In genomic region chr5:122048252-122048651, GRCm38 (mm10) we compare ENCODE assay signal across 9 mouse cellular contexts. TPM values are rescaled to one million over a fixed set of nuclear protein-coding genes. Genes with fewer than 3 reads are reported as not detected.
DNase-seq lines count a peak whose midpoint lies in the region; ATAC-seq and TF ChIP-seq lines count a peak whose summit lies in the region.
"Had no signal": no experiment of that assay in that cellular context is flagged by ENCODE, and none has a peak within 500 bp of the region (broad histone marks: within the 10 kb centered on the region; RNA-seq: fewer than 3 reads in every experiment).

No protein-coding gene starts in this region.

- WGBS in heart, embryonic 13.5 days = 6% methylated on average over 20 of the region's 20 CpGs
- 23% methylated on average over 20 of the region's 20 CpGs for WGBS in heart, adult 2 months
- 2% methylated on average over 20 of the region's 20 CpGs for WGBS in hindbrain, embryonic 12.5 days
- under 1% methylated on average over 20 of the region's 20 CpGs for WGBS in midbrain, embryonic 13.5 days

- H3K79me2 ChIP-seq in heart, adult 2 months (replicated peaks; ENCODE audit: control insufficient read depth, insufficient read depth, low read length) = no peaks in the 10 kb centered on the region

- TF ChIP-seq EP300 in heart, adult 2 months (IDR thresholded peaks at IDR 0.05; ENCODE audit: insufficient read depth, low read depth, low read length) = no peak

- no peak overlapping the region for H3K27ac ChIP-seq in heart, embryonic 13.5 days (replicated peaks)
- H3K27ac ChIP-seq in heart, adult 2 months = no peak overlapping the region
- peak overlapping the region; percentile 80 for H3K27ac ChIP-seq in cortical plate, adult 2 months (ENCODE audit: insufficient read depth, low read length)
- peak overlapping the region; percentile 99 for H3K27ac ChIP-seq in hindbrain, embryonic 12.5 days
- peak overlapping the region; percentile 96 for H3K27ac ChIP-seq in midbrain, embryonic 13.5 days

- ATAC-seq in heart, embryonic 13.5 days (ENCODE audit: extremely low read depth, insufficient number of reproducible peaks, low FRiP score, low TSS enrichment) = no peak
- ATAC-seq in hindbrain, embryonic 12.5 days (ENCODE audit: low FRiP score) = peak; percentile 21; the same call in 1 of the 2 replicates
- peak; percentile 31 for ATAC-seq in midbrain, embryonic 13.5 days
- no peak for ATAC-seq in megakaryocyte progenitor cell, adult 5-6 weeks (replicated peaks; ENCODE audit: poor library complexity)

- no peak for DNase-seq in heart, adult 2 months
- no peak for DNase-seq in frontal cortex, adult 2 months (ENCODE audit: extremely low spot score in 1 of 2, low spot score in 1 of 2)
- DNase-seq in right cerebral cortex, postnatal 25 days = no peak
- DNase-seq: adrenal gland, postnatal 25 days had no signal

- peak overlapping the region; percentile 91 for H3K9ac ChIP-seq in heart, embryonic 13.5 days
- H3K9ac ChIP-seq in heart, adult 2 months (ENCODE audit: low read depth, low read length) = no peak overlapping the region
- peak overlapping the region; percentile 84 for H3K9ac ChIP-seq in hindbrain, embryonic 12.5 days
- peak overlapping the region; percentile 90 for H3K9ac ChIP-seq in midbrain, embryonic 13.5 days (replicated peaks)

- H3K36me3 ChIP-seq in heart, embryonic 13.5 days = no peaks in the 10 kb centered on the region
- H3K36me3 ChIP-seq in heart, adult 2 months (ENCODE audit: control insufficient read depth, insufficient read depth, low read length) = no peaks in the 10 kb centered on the region
- no peaks in the 10 kb centered on the region for H3K36me3 ChIP-seq in hindbrain, embryonic 12.5 days
- H3K36me3 ChIP-seq in midbrain, embryonic 13.5 days = no peaks in the 10 kb centered on the region

- H3K9me3 ChIP-seq in heart, embryonic 13.5 days = no peaks in the 10 kb centered on the region
- H3K9me3 ChIP-seq in hindbrain, embryonic 12.5 days (replicated peaks) = no peaks in the 10 kb centered on the region
- H3K9me3 ChIP-seq in midbrain, embryonic 13.5 days = no peaks in the 10 kb centered on the region

- peaks cover 72% of the 10 kb centered on the region for H3K27me3 ChIP-seq in heart, embryonic 13.5 days (replicated peaks)
- H3K27me3 ChIP-seq in heart, adult 2 months (ENCODE audit: control insufficient read depth, insufficient read depth, low read length) = peaks cover 3% of the 10 kb centered on the region
- peaks cover 10% of the 10 kb centered on the region; the same call in 1 of the 2 replicates for H3K27me3 ChIP-seq in hindbrain, embryonic 12.5 days
- H3K27me3 ChIP-seq in midbrain, embryonic 13.5 days = no peaks in the 10 kb centered on the region

- TF ChIP-seq POLR2A in heart, adult 2 months (IDR thresholded peaks at IDR 0.05; ENCODE audit: insufficient read depth, low read depth, low read length) = no peak
- no peak for TF ChIP-seq POLR2A in cortical plate, adult 2 months (IDR thresholded peaks at IDR 0.05; ENCODE audit: extremely low read depth, insufficient read depth, low read length)

- H3K4me3 ChIP-seq in heart, embryonic 13.5 days = peak overlapping the region; percentile 87
- H3K4me3 ChIP-seq in heart, adult 2 months = no peak overlapping the region
- H3K4me3 ChIP-seq in cortical plate, adult 2 months (ENCODE audit: insufficient read depth, low read length) = peak overlapping the region; percentile 61
- H3K4me3 ChIP-seq in hindbrain, embryonic 12.5 days = peak overlapping the region; percentile 84
- H3K4me3 ChIP-seq in midbrain, embryonic 13.5 days (replicated peaks) = peak overlapping the region; percentile 78

- no peak for TF ChIP-seq CTCF in heart, adult 2 months (IDR thresholded peaks at IDR 0.05)
- TF ChIP-seq CTCF in cortical plate, adult 2 months (IDR thresholded peaks at IDR 0.05; ENCODE audit: extremely low read depth, insufficient read depth, low read length) = no peak

- intact Hi-C loops in heart, adult 2 months (cut with DNase I) = loop anchor here (5.0 kb wide), 1 partner anchor 46 kb away; no protein-coding TSS in a partner anchor

- peaks cover 38% of the 10 kb centered on the region for H3K4me1 ChIP-seq in heart, embryonic 13.5 days
- H3K4me1 ChIP-seq in heart, adult 2 months (ENCODE audit: control insufficient read depth, insufficient read depth, low read length) = peaks cover 3% of the 10 kb centered on the region
- H3K4me1 ChIP-seq in cortical plate, adult 2 months (ENCODE audit: control insufficient read depth, insufficient read depth, low read length) = peaks cover 6% of the 10 kb centered on the region
- peaks cover 51% of the 10 kb centered on the region for H3K4me1 ChIP-seq in hindbrain, embryonic 12.5 days
- H3K4me1 ChIP-seq in midbrain, embryonic 13.5 days (replicated peaks) = peaks cover 65% of the 10 kb centered on the region

- peak overlapping the region; percentile 90 for H3K4me2 ChIP-seq in heart, embryonic 13.5 days
- peak overlapping the region; percentile 82 for H3K4me2 ChIP-seq in hindbrain, embryonic 12.5 days (replicated peaks)
- H3K4me2 ChIP-seq in midbrain, embryonic 13.5 days (replicated peaks) = peak overlapping the region; percentile 78

RNA-seq across cellular contexts. Expression of gene Cux2, which starts 1.6 kb away (rescaled TPM):
- 4.5 and 4.8 TPM in 2 replicates for polyA plus RNA-seq in heart, embryonic 13.5 days (2015; fragmentation: Nextera tagmentation; extraction: Ambion mirVana)
- total RNA-seq in heart, adult 2 months (2021) = 10 to 100 TPM; 18.1 to 18.4 TPM
- polyA plus RNA-seq in heart, adult 2 months (2012; rRNA removed) = 11.4 and 16.7 TPM in 2 replicates
- polyA plus RNA-seq in cortical plate, adult 2 months (2012; rRNA removed) = 104 and 109 TPM in 2 replicates
- polyA plus RNA-seq in hindbrain, embryonic 12.5 days (2016; fragmentation: Nextera tagmentation; extraction: Ambion mirVana) = 25.7 and 27.0 TPM in 2 replicates
- polyA plus RNA-seq in midbrain, embryonic 13.5 days (2015; fragmentation: Nextera tagmentation; extraction: Ambion mirVana) = 22.7 and 23.8 TPM in 2 replicates
- 65.9 and 80.2 TPM in 2 replicates for polyA plus RNA-seq in frontal cortex, adult 2 months (2012; rRNA removed)
- total RNA-seq in megakaryocyte progenitor cell, adult 5-6 weeks (2015) = 0.07 and 0.76 TPM in 2 replicates
- total RNA-seq in megakaryocyte progenitor cell, adult 5-6 weeks (2017) = 1.1 TPM in 1 of 2 replicates, not detected in the other

RNA-seq across cellular contexts. Expression of gene Myl2, which starts 52.5 kb away (rescaled TPM):
- 7,724 and 9,145 TPM in 2 replicates for polyA plus RNA-seq in heart, embryonic 13.5 days (2015; fragmentation: Nextera tagmentation; extraction: Ambion mirVana)
- total RNA-seq in heart, adult 2 months (2021) = over 10,000 TPM; 18,797 to 22,206 TPM
- 7,725 and 11,177 TPM in 2 replicates for polyA plus RNA-seq in heart, adult 2 months (2012; rRNA removed)
- polyA plus RNA-seq in cortical plate, adult 2 months (2012; rRNA removed) = 2.3 and 2.4 TPM in 2 replicates
- 2.5 and 3.0 TPM in 2 replicates for polyA plus RNA-seq in hindbrain, embryonic 12.5 days (2016; fragmentation: Nextera tagmentation; extraction: Ambion mirVana)
- polyA plus RNA-seq in midbrain, embryonic 13.5 days (2015; fragmentation: Nextera tagmentation; extraction: Ambion mirVana) = 0.93 and 1.6 TPM in 2 replicates
- 1.8 TPM in 2 replicates for polyA plus RNA-seq in frontal cortex, adult 2 months (2012; rRNA removed)
- total RNA-seq in megakaryocyte progenitor cell, adult 5-6 weeks (2015) = not detected in 2 replicates
- not detected in 2 replicates for total RNA-seq in megakaryocyte progenitor cell, adult 5-6 weeks (2017)
- total RNA-seq: adrenal gland, postnatal 25 days had no signal

Comparison
In these comparisons a context has a peak if more than half of its experiments do, and no peak if none do; other contexts are left out.
1. ATAC-seq: peak in hindbrain, embryonic 12.5 days (single experiment) and midbrain, embryonic 13.5 days (single experiment); none in heart, embryonic 13.5 days (single experiment) and megakaryocyte progenitor cell, adult 5-6 weeks (single experiment).
2. H3K27ac ChIP-seq: peak in cortical plate, adult 2 months (single experiment), hindbrain, embryonic 12.5 days (single experiment) and midbrain, embryonic 13.5 days (single experiment); none in heart, embryonic 13.5 days (single experiment) and heart, adult 2 months (single experiment).
3. RNA of gene Myl2, which starts 52.5 kb away (polyA plus RNA-seq): 7,725 to 11,177 TPM in heart, adult 2 months and 7,724 to 9,145 TPM in heart, embryonic 13.5 days; 2.5 to 3.0 TPM in hindbrain, embryonic 12.5 days, 2.3 to 2.4 TPM in cortical plate, adult 2 months, 1.8 TPM in frontal cortex, adult 2 months and 0.93 to 1.6 TPM in midbrain, embryonic 13.5 days; every median in the first group is over 1,000 times any median in the second.
4. Peak in every context shown above with its lines, with median percentiles within 50 percentile points of each other: H3K4me2 ChIP-seq.